Mouse (Mus musculus) midbrain, embryonic 15.5 days (tissue): ENCODE measurements around the gene Paqr7. TPM values are rescaled to one million over a fixed set of nuclear protein-coding genes. Genes with fewer than 3 reads are reported as not detected.

Experiments used
- ATAC-seq: fragments of 200-750 bp; cut with Nextera tagmentation; replicated peaks from 2 replicates; pipeline ENCODE4 v1.8.0; 2017; ENCODE audit warnings: moderate TSS enrichment
- H3K27ac ChIP-seq: fragments of 300-500 bp; sonication (generic); 2 replicates; pipeline ENCODE4 v1.5.1; 2015; ENCODE audit warnings: mild to moderate bottlenecking, inconsistent platforms
- H3K27me3 ChIP-seq: fragments of 300-500 bp; sonication (generic); replicated peaks from 2 replicates; pipeline ENCODE4 v1.6.1; 2015; ENCODE audit warnings: inconsistent platforms
- H3K36me3 ChIP-seq: fragments of 300-500 bp; sonication (generic); replicated peaks from 2 replicates; pipeline ENCODE4 v1.6.1; 2015; ENCODE audit warnings: inconsistent platforms
- H3K4me1 ChIP-seq: fragments of 300-500 bp; sonication (generic); 2 replicates; pipeline ENCODE4 v1.6.1; 2015; ENCODE audit warnings: inconsistent platforms
- H3K4me2 ChIP-seq: fragments of 300-500 bp; sonication (generic); 2 replicates; pipeline ENCODE4 v1.6.1; 2015; ENCODE audit warnings: inconsistent platforms, mild to moderate bottlenecking, moderate library complexity
- H3K4me3 ChIP-seq: fragments of 300-500 bp; sonication (generic); 2 replicates; pipeline ENCODE4 v1.5.1; 2015; ENCODE audit warnings: mild to moderate bottlenecking, inconsistent platforms
- H3K9ac ChIP-seq: fragments of 300-500 bp; sonication (generic); 2 replicates; pipeline ENCODE4 v1.6.1; 2015; ENCODE audit warnings: mild to moderate bottlenecking, inconsistent platforms
- H3K9me3 ChIP-seq: fragments of 300-500 bp; sonication (generic); 2 replicates; pipeline ENCODE4 v1.6.1; 2016; ENCODE audit warnings: inconsistent platforms
- WGBS: fragments of 180-500 bp; shearing (Covaris S2); methylation state at CpG from one replicate; pipeline ENCODE4 v1.1.7; 2015; ENCODE audit warnings: mixed read lengths; 5-methylcytosine and 5-hydroxymethylcytosine counted together
- polyA plus RNA-seq: library from polyadenylated mRNA; unstranded; fragments of >200 nt; fragmentation: Nextera tagmentation; extraction: Ambion mirVana; gene quantifications from 2 replicates; pipeline ENCODE4 v1.2.1, GENCODE M21; 2015

The Paqr7 gene
- polyA plus RNA-seq, 1 experiment from 2014 or later: 22.6 TPM

GRCm38 (mm10) chr4:134533421-134533820 is 36.9 kb downstream of the Paqr7 start:
- Histone ChIP-seq H3K36me3 (peaks cover 29% of the 10 kb centered on the region), H3K27ac (no peak overlapping the region), H3K27me3 (no peaks in the 10 kb centered on the region), H3K9me3 (no peaks in the 10 kb centered on the region), H3K4me3 (0 out of 2 replicates have a peak overlapping the region, but pooled peaks have one; percentile 92), H3K4me1 (peaks cover 23% of the 10 kb centered on the region), H3K4me2 (peak overlapping the region; percentile 87), H3K9ac (peak overlapping the region; percentile 78; the same call in 1 of the 2 replicates)
- 82% methylated on average over 4 of the region's 4 CpGs for WGBS
- ATAC-seq: no peak

- under 1% methylated on average over 56 of the region's 57 CpGs for WGBS
- Histone ChIP-seq H3K27me3 (no peaks in the 10 kb centered on the region), H3K9ac (peak overlapping the region; percentile 78), H3K9me3 (no peaks in the 10 kb centered on the region), H3K4me2 (peak overlapping the region; percentile 87), H3K4me1 (peaks cover 23% of the 10 kb centered on the region), H3K27ac (peak overlapping the region; percentile 84), H3K36me3 (peaks cover 21% of the 10 kb centered on the region), H3K4me3 (peak overlapping the region; percentile 92)
- ATAC-seq: peak; percentile 16
Measured at GRCm38 (mm10) chr4:134534124-134534886, 37.8 kb downstream of the Paqr7 start.

- peak within 1 kb of the TSS; percentile 84 for H3K27ac ChIP-seq
- H3K4me1 ChIP-seq: peaks cover 23% of the 10 kb centered on the region
- H3K36me3 ChIP-seq: peaks cover 13% of the 10 kb centered on the region
- H3K27me3 ChIP-seq: no peaks in the 10 kb centered on the region
- no peaks in the 10 kb centered on the region for H3K9me3 ChIP-seq
- ATAC-seq: peak; percentile 97
- peak within 1 kb of the TSS; percentile 87 for H3K4me2 ChIP-seq
- under 1% methylated on average over 71 of the region's 71 CpGs for WGBS
- H3K4me3 ChIP-seq: peak within 1 kb of the TSS; percentile 92
- H3K9ac ChIP-seq: peak within 1 kb of the TSS; percentile 78
Measured at GRCm38 (mm10) chr4:134534932-134535786, 38.7 kb downstream of the Paqr7 start, which contains the start of gene Mtfr1l. TSS of gene Mtfr1l (minus strand) at chr4:134535387.

GRCm38 (mm10) chr4:134535787-134536151 is 39.3 kb downstream of the Paqr7 start:
- no peaks in the 10 kb centered on the region for H3K27me3 ChIP-seq
- H3K9me3 ChIP-seq: no peaks in the 10 kb centered on the region
- H3K4me3 ChIP-seq: peak overlapping the region; percentile 92
- peak overlapping the region; percentile 87 for H3K4me2 ChIP-seq
- H3K9ac ChIP-seq: peak overlapping the region; percentile 9; the same call in 1 of the 2 replicates
- WGBS: 5% methylated on average over 8 of the region's 8 CpGs
- peaks cover 23% of the 10 kb centered on the region for H3K4me1 ChIP-seq
- H3K36me3 ChIP-seq: peaks cover 7% of the 10 kb centered on the region; the same call in 1 of the 2 replicates
- ATAC-seq: peak; percentile 34
- peak overlapping the region; percentile 84; the same call in 1 of the 2 replicates for H3K27ac ChIP-seq

- Histone ChIP-seq H3K4me2 (no peak overlapping the region), H3K36me3 (peaks cover 7% of the 10 kb centered on the region; the same call in 1 of the 2 replicates), H3K27ac (0 out of 2 replicates have a peak overlapping the region, but pooled peaks have one; percentile 3), H3K9me3 (no peaks in the 10 kb centered on the region), H3K27me3 (no peaks in the 10 kb centered on the region), H3K9ac (no peak overlapping the region), H3K4me3 (no peak overlapping the region), H3K4me1 (peaks cover 11% of the 10 kb centered on the region)
- no peak for ATAC-seq
- whole genome bisulfite sequencing: 77% methylated on average over 10 of the region's 10 CpGs
Measured at GRCm38 (mm10) chr4:134538997-134539580, 42.6 kb downstream of the Paqr7 start.

- no peak overlapping the region for H3K27ac ChIP-seq
- H3K4me2 ChIP-seq: no peak overlapping the region
- peaks cover 14% of the 10 kb centered on the region; the same call in 1 of the 2 replicates for H3K36me3 ChIP-seq
- no peaks in the 10 kb centered on the region for H3K9me3 ChIP-seq
- 93% methylated on average over 9 of the region's 9 CpGs for WGBS
- no peak for ATAC-seq
- H3K27me3 ChIP-seq: no peaks in the 10 kb centered on the region
- H3K4me1 ChIP-seq: peaks cover 7% of the 10 kb centered on the region
- H3K4me3 ChIP-seq: no peak overlapping the region
- no peak overlapping the region for H3K9ac ChIP-seq
Measured at GRCm38 (mm10) chr4:134542726-134543125, 46.2 kb downstream of the Paqr7 start.

- Histone ChIP-seq H3K4me1 (peaks cover 13% of the 10 kb centered on the region), H3K27me3 (no peaks in the 10 kb centered on the region), H3K4me3 (no peak overlapping the region), H3K4me2 (no peak overlapping the region), H3K9ac (no peak overlapping the region), H3K9me3 (no peaks in the 10 kb centered on the region), H3K27ac (no peak overlapping the region), H3K36me3 (peaks cover 17% of the 10 kb centered on the region; the same call in 1 of the 2 replicates)
- peak; percentile 58 for ATAC-seq
- 16% methylated on average over 5 of the region's 5 CpGs for WGBS
Measured at GRCm38 (mm10) chr4:134543261-134543660, 46.8 kb downstream of the Paqr7 start.

GRCm38 (mm10) chr4:134546814-134547705 is 50.6 kb downstream of the Paqr7 start:
- WGBS: 73% methylated on average over 9 of the region's 9 CpGs
- Histone ChIP-seq H3K36me3 (peaks cover 25% of the 10 kb centered on the region; the same call in 1 of the 2 replicates), H3K4me1 (peaks cover 34% of the 10 kb centered on the region), H3K4me3 (no peak overlapping the region), H3K9me3 (no peaks in the 10 kb centered on the region), H3K9ac (no peak overlapping the region), H3K27ac (no peak overlapping the region), H3K4me2 (no peak overlapping the region), H3K27me3 (no peaks in the 10 kb centered on the region)
- no peak for ATAC-seq

GRCm38 (mm10) chr4:134548169-134548938 is 51.9 kb downstream of the Paqr7 start:
- H3K4me3 ChIP-seq: no peak overlapping the region
- H3K4me2 ChIP-seq: no peak overlapping the region
- H3K9ac ChIP-seq: no peak overlapping the region
- 63% methylated on average over 18 of the region's 18 CpGs for WGBS
- no peak overlapping the region for H3K27ac ChIP-seq
- no peak for ATAC-seq
- H3K27me3 ChIP-seq: no peaks in the 10 kb centered on the region
- H3K9me3 ChIP-seq: no peaks in the 10 kb centered on the region
- peaks cover 20% of the 10 kb centered on the region; the same call in 1 of the 2 replicates for H3K36me3 ChIP-seq
- H3K4me1 ChIP-seq: peaks cover 39% of the 10 kb centered on the region

GRCm38 (mm10) chr4:134549899-134550298 is 53.4 kb downstream of the Paqr7 start:
- H3K27me3 ChIP-seq: no peaks in the 10 kb centered on the region

More at GRCm38 (mm10) chr4:134549899-134550298, 53.4 kb downstream of the Paqr7 start:
- H3K27ac ChIP-seq: no peak overlapping the region
- peaks cover 13% of the 10 kb centered on the region; the same call in 1 of the 2 replicates for H3K36me3 ChIP-seq
- H3K4me3 ChIP-seq: no peak overlapping the region
- H3K4me2 ChIP-seq: no peak overlapping the region
- 97% methylated on average over 8 of the region's 8 CpGs for WGBS
- no peaks in the 10 kb centered on the region for H3K9me3 ChIP-seq
- H3K9ac ChIP-seq: no peak overlapping the region
- no peak for ATAC-seq
- H3K4me1 ChIP-seq: peaks cover 39% of the 10 kb centered on the region
